Mouse (Mus musculus) regulatory T cell (primary cell): Measurements from ENCODE around the gene Mmp1b.
"Not testable (repeated sequence)": the region's sequence is repeated elsewhere in the genome, so short reads cannot be mapped to it uniquely, and the experiment has no call there.

Source experiments
- in situ Hi-C: fragments of 300-600 bp; cut with MboI, MseI; formaldehyde crosslinking; loops from one replicate; pipeline ENCODE4 v1.15.1; 2025; ENCODE audit warnings: high pct_unique_total_duplicates

The Mmp1b gene

GRCm38 (mm10) chr9:7387947-7388346 lies at the start of gene Mmp1b:
Mmp1b (minus strand) TSS chr9:7388047.
- in situ Hi-C loops: no loop called here

GRCm38 (mm10) chr9:7396556-7396955 lies 8.7 kb upstream of the Mmp1b start:
- in situ Hi-C loops: not testable (repeated sequence)

- in situ Hi-C loops: no loop called here
Measured at GRCm38 (mm10) chr9:7354535-7354934, 33.3 kb downstream of the Mmp1b start.

GRCm38 (mm10) chr9:7345513-7345912 lies 42.3 kb downstream of the Mmp1b start:
- in situ Hi-C loops: no loop called here

GRCm38 (mm10) chr9:7344107-7344506 lies 43.7 kb downstream of the Mmp1b start, which contains the start of gene Mmp12:
Mmp12 (plus strand) TSS chr9:7344381.
- in situ Hi-C loops: no loop called here

GRCm38 (mm10) chr9:7336740-7337483 lies 50.9 kb downstream of the Mmp1b start:
- in situ Hi-C loops: no loop called here

GRCm38 (mm10) chr9:7335766-7336680 lies 51.8 kb downstream of the Mmp1b start:
- in situ Hi-C loops: no loop called here

GRCm38 (mm10) chr9:7331847-7332246 lies 56.0 kb downstream of the Mmp1b start:
- in situ Hi-C loops: no loop called here
